Mouse (Mus musculus): ENCODE results near the gene Zfp131. TPM values are rescaled to one million over a fixed set of nuclear protein-coding genes. Genes with fewer than 3 reads are reported as not detected.

The Zfp131 gene
- polyA plus RNA-seq, 1 experiment from 2014 or later: 30.0 TPM

DNA sequence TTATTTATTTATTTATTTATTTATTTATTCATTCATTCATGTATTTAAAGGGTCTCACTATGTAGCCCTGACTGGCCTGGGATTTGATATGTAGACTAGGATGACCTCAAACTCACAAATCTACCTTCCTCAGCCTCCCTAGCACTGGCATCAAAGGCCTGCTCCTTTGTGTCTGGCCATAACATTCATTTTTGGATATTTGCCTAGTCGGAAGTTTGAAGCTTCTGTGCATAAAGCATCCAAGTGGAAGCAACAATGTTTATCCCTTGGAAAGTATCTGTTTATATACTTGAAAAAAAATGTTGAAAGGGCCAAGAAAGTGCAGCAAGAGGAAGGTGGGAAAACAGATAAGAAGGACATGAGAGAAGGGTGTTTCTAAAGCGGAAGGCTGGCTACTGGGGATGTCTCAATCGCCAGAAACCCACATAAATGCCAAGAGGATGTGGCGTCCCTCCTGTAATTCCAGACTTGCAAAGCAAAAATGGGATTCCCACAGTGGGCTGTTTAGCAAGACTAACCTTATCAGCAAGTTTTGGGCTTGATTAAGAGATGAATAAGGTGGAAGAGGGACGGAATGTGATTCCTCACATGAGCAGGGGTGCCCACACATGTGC is 2.2 kb upstream of the Zfp131 start:
- Histone ChIP-seq H3K4me1 (peaks cover 19% of the 10 kb centered on the region), H3K27ac (replicated peaks) (no peak overlapping the region), H3K36me3 (no peaks in the 10 kb centered on the region), H3K9ac (replicated peaks) (no peak overlapping the region), H3K4me3 (replicated peaks) (no peak overlapping the region), H3K9me3 (replicated peaks) (no peaks in the 10 kb centered on the region), H3K4me2 (no peak overlapping the region), H3K27me3 (replicated peaks) (no peaks in the 10 kb centered on the region)
- WGBS: 84% methylated on average over 5 of the region's 5 CpGs
- no peak for ATAC-seq (ENCODE audit: low FRiP score)

DNA sequence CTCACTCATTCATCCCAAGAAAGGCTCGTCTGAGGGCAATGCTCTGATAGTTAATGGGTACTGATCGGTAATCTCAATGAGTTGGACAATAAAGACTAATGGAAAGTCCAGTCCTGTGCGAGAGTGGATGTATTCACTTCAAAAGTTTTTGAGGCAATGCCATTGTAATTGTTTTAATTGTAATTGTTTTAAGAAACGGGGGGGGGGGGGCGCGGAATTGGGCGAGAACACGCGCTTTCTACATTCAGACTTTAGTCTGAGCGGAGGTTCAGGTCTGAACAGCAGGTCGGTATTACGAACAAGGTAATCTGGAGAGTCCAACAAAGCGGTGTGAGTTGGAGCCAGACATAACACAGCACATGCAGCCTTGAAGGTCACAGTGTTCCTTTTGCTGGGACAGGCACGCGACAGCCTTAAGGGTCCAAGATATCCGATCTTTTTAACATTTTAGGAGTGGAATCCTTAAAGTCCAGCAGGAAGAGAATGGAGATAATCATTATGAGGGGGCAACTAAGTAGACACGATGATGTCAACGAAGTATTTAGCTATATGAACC is 969 bp upstream of the Zfp131 start:
- 2% methylated on average over 18 of the region's 18 CpGs for WGBS
- H3K27ac ChIP-seq (replicated peaks): peak overlapping the region; percentile 99
- ATAC-seq (ENCODE audit: low FRiP score): no peak

GRCm38 (mm10) chr13:119789851-119790717 is 605 bp downstream of the Zfp131 start:
- under 1% methylated on average over 52 of the region's 66 CpGs for WGBS
- peak; percentile 65 for ATAC-seq (ENCODE audit: low FRiP score)
- peaks cover 23% of the 10 kb centered on the region for H3K4me1 ChIP-seq

More for the DNA sequence above, 969 bp upstream of the Zfp131 start:
- Histone ChIP-seq H3K4me2 (peak overlapping the region; percentile 78), H3K36me3 (peaks cover 9% of the 10 kb centered on the region; the same call in 1 of the 2 replicates), H3K4me3 (replicated peaks) (peak overlapping the region; percentile 89), H3K4me1 (peaks cover 21% of the 10 kb centered on the region), H3K27me3 (replicated peaks) (no peaks in the 10 kb centered on the region), H3K9ac (replicated peaks) (peak overlapping the region; percentile 89), H3K9me3 (replicated peaks) (no peaks in the 10 kb centered on the region)

DNA sequence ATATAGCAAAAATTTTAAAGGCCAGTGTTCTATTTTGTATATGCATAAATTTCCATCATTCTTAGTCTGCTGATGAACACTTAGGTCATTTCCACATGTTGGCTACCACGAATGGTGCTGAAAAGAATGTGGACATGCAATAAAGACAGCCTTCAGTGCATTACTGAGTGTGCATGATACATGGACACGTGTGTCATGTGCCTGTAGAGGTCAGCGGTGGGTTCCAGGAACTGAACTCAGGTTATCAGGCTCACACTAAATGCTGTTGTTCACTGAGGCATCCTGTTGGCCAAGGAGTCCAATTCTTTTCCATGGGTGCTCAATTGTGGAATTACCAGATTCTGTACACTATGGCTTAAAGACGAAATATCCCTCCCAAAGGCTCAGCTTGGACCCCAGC is 7.1 kb downstream of the Zfp131 start:
- H3K4me2 ChIP-seq: no peak overlapping the region
- peaks cover 5% of the 10 kb centered on the region for H3K4me1 ChIP-seq
- H3K9me3 ChIP-seq (replicated peaks): no peaks in the 10 kb centered on the region
- no peak overlapping the region for H3K27ac ChIP-seq (replicated peaks)
- peaks cover 61% of the 10 kb centered on the region for H3K36me3 ChIP-seq
- no peak for ATAC-seq (ENCODE audit: low FRiP score)
- H3K27me3 ChIP-seq (replicated peaks): no peaks in the 10 kb centered on the region
- H3K4me3 ChIP-seq (replicated peaks): no peak overlapping the region
- H3K9ac ChIP-seq (replicated peaks): no peak overlapping the region
- 89% methylated on average over 4 of the region's 4 CpGs for WGBS

More at GRCm38 (mm10) chr13:119789851-119790717, 605 bp downstream of the Zfp131 start:
- peak overlapping the region; percentile 78 for H3K4me2 ChIP-seq
- no peaks in the 10 kb centered on the region for H3K27me3 ChIP-seq (replicated peaks)
- peak overlapping the region; percentile 99 for H3K27ac ChIP-seq (replicated peaks)
- H3K9ac ChIP-seq (replicated peaks): peak overlapping the region; percentile 89
- H3K36me3 ChIP-seq: peaks cover 18% of the 10 kb centered on the region
- H3K4me3 ChIP-seq (replicated peaks): peak overlapping the region; percentile 89
- no peaks in the 10 kb centered on the region for H3K9me3 ChIP-seq (replicated peaks)

GRCm38 (mm10) chr13:119768541-119768940 is 22.1 kb downstream of the Zfp131 start:
- no peaks in the 10 kb centered on the region for H3K4me1 ChIP-seq
- no peak overlapping the region for H3K9ac ChIP-seq (replicated peaks)
- H3K27ac ChIP-seq (replicated peaks): no peak overlapping the region
- 92% methylated on average over 6 of the region's 6 CpGs for WGBS
- H3K9me3 ChIP-seq (replicated peaks): no peaks in the 10 kb centered on the region
- H3K4me3 ChIP-seq (replicated peaks): no peak overlapping the region
- peaks cover 80% of the 10 kb centered on the region for H3K36me3 ChIP-seq
- no peak for ATAC-seq (ENCODE audit: low FRiP score)
- no peaks in the 10 kb centered on the region for H3K27me3 ChIP-seq (replicated peaks)
- no peak overlapping the region for H3K4me2 ChIP-seq

DNA sequence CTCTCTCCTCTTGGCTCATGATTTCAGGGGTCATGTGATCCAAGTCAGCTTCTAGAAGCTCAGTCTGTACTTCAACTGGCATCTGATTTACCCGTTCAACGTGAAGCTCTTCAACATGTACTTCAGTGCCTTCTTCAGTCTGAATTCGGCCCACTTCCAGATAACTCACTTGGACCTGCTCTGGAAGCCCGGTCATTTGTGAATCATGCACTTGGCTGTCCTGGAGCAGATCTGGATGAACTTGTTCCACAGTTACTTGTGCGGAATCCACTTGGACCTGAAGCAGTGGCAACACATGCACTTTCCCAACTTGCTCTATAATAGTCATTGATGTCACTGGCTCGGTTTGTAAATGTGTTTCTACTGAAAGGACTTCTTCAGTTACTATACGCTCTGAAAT is 24.2 kb downstream of the Zfp131 start:
- Histone ChIP-seq H3K4me3 (replicated peaks) (no peak overlapping the region), H3K4me2 (no peak overlapping the region), H3K27ac (replicated peaks) (no peak overlapping the region), H3K9me3 (replicated peaks) (no peaks in the 10 kb centered on the region), H3K27me3 (replicated peaks) (no peaks in the 10 kb centered on the region), H3K36me3 (peaks cover 63% of the 10 kb centered on the region), H3K4me1 (no peaks in the 10 kb centered on the region), H3K9ac (replicated peaks) (no peak overlapping the region)
- no peak for ATAC-seq (ENCODE audit: low FRiP score)
- WGBS: 94% methylated on average over 7 of the region's 7 CpGs

DNA sequence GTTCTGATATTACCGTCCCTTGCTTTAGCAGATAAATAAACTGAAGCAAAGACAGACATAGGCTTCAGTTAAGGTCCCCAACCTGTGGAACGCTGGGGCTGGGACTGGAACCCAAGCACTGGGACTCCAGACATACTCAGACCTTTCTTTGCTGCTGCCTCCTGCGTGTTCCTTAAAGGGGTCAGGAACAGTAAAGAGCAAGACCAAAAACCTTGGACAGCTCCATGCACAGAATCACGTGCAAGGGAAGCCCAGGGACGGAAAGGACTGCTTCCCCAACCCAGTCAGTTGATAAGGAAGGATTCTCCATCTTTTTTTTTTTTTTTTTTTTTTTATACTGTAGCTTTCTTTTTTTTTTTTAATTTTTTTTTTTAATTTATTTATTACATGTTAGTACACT is 33.9 kb downstream of the Zfp131 start:
- Histone ChIP-seq H3K9me3 (replicated peaks) (no peaks in the 10 kb centered on the region), H3K4me1 (peaks cover 24% of the 10 kb centered on the region), H3K4me2 (peak overlapping the region; percentile 94), H3K27ac (replicated peaks) (peak overlapping the region; percentile 88; the same call in 1 of the 2 replicates), H3K36me3 (peaks cover 12% of the 10 kb centered on the region; the same call in 1 of the 2 replicates), H3K27me3 (replicated peaks) (no peaks in the 10 kb centered on the region), H3K9ac (replicated peaks) (no peak overlapping the region), H3K4me3 (replicated peaks) (peak overlapping the region; percentile 71; the same call in 1 of the 2 replicates)
- 49% methylated on average over 5 of the region's 5 CpGs for WGBS
- ATAC-seq (ENCODE audit: low FRiP score): no peak

- H3K36me3 ChIP-seq: 0 out of 2 replicates have a peak, but pooled peaks cover 4% of the 10 kb centered on the region
- H3K4me1 ChIP-seq: peaks cover 24% of the 10 kb centered on the region
- peak within 1 kb of the TSS; percentile 94 for H3K4me2 ChIP-seq
- peak within 1 kb of the TSS; percentile 88 for H3K27ac ChIP-seq (replicated peaks)
- peak; percentile 93 for ATAC-seq (ENCODE audit: low FRiP score)
- H3K4me3 ChIP-seq (replicated peaks): peak within 1 kb of the TSS; percentile 71
- no peaks in the 10 kb centered on the region for H3K9me3 ChIP-seq (replicated peaks)
- peak within 1 kb of the TSS; percentile 78 for H3K9ac ChIP-seq (replicated peaks)
- no peaks in the 10 kb centered on the region for H3K27me3 ChIP-seq (replicated peaks)
- under 1% methylated on average over 43 of the region's 43 CpGs for WGBS
Observed at GRCm38 (mm10) chr13:119755681-119756471, 34.8 kb downstream of the Zfp131 start, which contains the start of gene Nim1k. Nim1k (minus strand) TSS chr13:119755882.

GRCm38 (mm10) chr13:119755141-119755547 is 35.5 kb downstream of the Zfp131 start:
- H3K27ac ChIP-seq (replicated peaks): peak overlapping the region; percentile 88
- peak overlapping the region; percentile 78 for H3K9ac ChIP-seq (replicated peaks)
- peak; percentile 69 for ATAC-seq (ENCODE audit: low FRiP score)
- H3K4me2 ChIP-seq: peak overlapping the region; percentile 94
- H3K4me3 ChIP-seq (replicated peaks): peak overlapping the region; percentile 71
- H3K9me3 ChIP-seq (replicated peaks): no peaks in the 10 kb centered on the region
- H3K4me1 ChIP-seq: peaks cover 24% of the 10 kb centered on the region
- H3K27me3 ChIP-seq (replicated peaks): no peaks in the 10 kb centered on the region
- H3K36me3 ChIP-seq: no peaks in the 10 kb centered on the region
- 2% methylated on average over 16 of the region's 16 CpGs for WGBS

GRCm38 (mm10) chr13:119754635-119755020 is 36.1 kb downstream of the Zfp131 start:
- H3K4me2 ChIP-seq: peak overlapping the region; percentile 94
- peak overlapping the region; percentile 88 for H3K27ac ChIP-seq (replicated peaks)
- ATAC-seq (ENCODE audit: low FRiP score): no peak
- H3K9me3 ChIP-seq (replicated peaks): no peaks in the 10 kb centered on the region
- 27% methylated on average over 3 of the region's 3 CpGs for WGBS
- H3K27me3 ChIP-seq (replicated peaks): no peaks in the 10 kb centered on the region
- no peaks in the 10 kb centered on the region for H3K36me3 ChIP-seq
- H3K9ac ChIP-seq (replicated peaks): peak overlapping the region; percentile 78
- H3K4me1 ChIP-seq: peaks cover 24% of the 10 kb centered on the region
- peak overlapping the region; percentile 71 for H3K4me3 ChIP-seq (replicated peaks)
